Mouse (Mus musculus) liver, embryonic 14.5 days (tissue): ENCODE measurements around the gene Nptn. TPM values are rescaled to one million over a fixed set of nuclear protein-coding genes. Genes with fewer than 3 reads are reported as not detected.

Source experiments
- ATAC-seq: fragments of 200-750 bp; cut with Nextera tagmentation; 2 replicates; pipeline ENCODE4 v1.8.0; 2017; ENCODE audit warnings: moderate number of reproducible peaks, mild to moderate bottlenecking, moderate library complexity; ENCODE audit not compliant: insufficient read depth
- DNase-seq, 3 experiments: peaks; one replicate each; pipeline ENCODE4 v3.0.0-alpha.2; 2012 to 2013; ENCODE audit warnings: low read depth in 3 of 3, low spot score in 3 of 3
- H3K27ac ChIP-seq: fragments of 300-500 bp; sonication (generic); 2 replicates; pipeline ENCODE4 v1.5.1; 2014; ENCODE audit warnings: moderate library complexity, mild to moderate bottlenecking, control low read depth, inconsistent platforms
- H3K27me3 ChIP-seq: fragments of 300-500 bp; sonication (generic); 2 replicates; pipeline ENCODE4 v1.6.1; 2014; ENCODE audit warnings: mild to moderate bottlenecking, low read length, moderate library complexity; ENCODE audit not compliant: control insufficient read depth, insufficient read depth
- H3K36me3 ChIP-seq: fragments of 300-500 bp; sonication (generic); replicated peaks from 2 replicates; pipeline ENCODE4 v1.6.1; 2014; ENCODE audit warnings: low read depth; ENCODE audit not compliant: control insufficient read depth, insufficient read depth
- H3K4me1 ChIP-seq, 2 experiments: fragments of 200-500 bp in 1 of 2; fragments of 300-500 bp in 1 of 2; sonication (generic) in 1 of 2; replicated peaks; 2 replicates each; pipeline ENCODE4 v1.6.1; 2012 to 2014; ENCODE audit warnings: antibody characterized with exemption in 1 of 2, inconsistent platforms in 1 of 2, low read length in 1 of 2; ENCODE audit not compliant: control insufficient read depth in 2 of 2, insufficient read depth in 2 of 2
- H3K4me2 ChIP-seq: fragments of 300-500 bp; sonication (generic); 2 replicates; pipeline ENCODE4 v1.6.1; 2014; ENCODE audit warnings: low read depth, mild to moderate bottlenecking, control low read depth, moderate library complexity
- H3K4me3 ChIP-seq, 2 experiments: fragments of 200-500 bp in 1 of 2; fragments of 300-500 bp in 1 of 2; sonication (generic) in 1 of 2; 2 replicates each; pipeline ENCODE4 v1.5.1; 2012 to 2014; ENCODE audit warnings: low read depth in 2 of 2, low read length in 2 of 2, mild to moderate bottlenecking in 2 of 2, control low read depth in 1 of 2, inconsistent platforms in 1 of 2, moderate library complexity in 1 of 2; ENCODE audit not compliant: insufficient read depth in 1 of 2
- H3K9ac ChIP-seq: fragments of 300-500 bp; sonication (generic); replicated peaks from 2 replicates; pipeline ENCODE4 v1.6.1; 2014; ENCODE audit warnings: mild to moderate bottlenecking, control low read depth, moderate library complexity
- H3K9me3 ChIP-seq: fragments of 300-500 bp; sonication (generic); 2 replicates; pipeline ENCODE4 v1.6.1; 2016; ENCODE audit warnings: low read length, mixed read lengths; ENCODE audit not compliant: control insufficient read depth
- CTCF ChIP-seq: IDR thresholded peaks from 2 replicates; pipeline ENCODE4 v1.5.1; 2016; ENCODE audit warnings: antibody characterized with exemption, low read depth, control low read depth
- EP300 ChIP-seq: IDR thresholded peaks from 2 replicates; pipeline ENCODE4 v1.6.1; 2016; ENCODE audit warnings: antibody characterized with exemption, low read depth
- WGBS: fragments of 180-500 bp; shearing (Covaris S2); extraction: QIAGEN DNeasy Blood & Tissue Kit; methylation state at CpG from one replicate; pipeline ENCODE4 v1.1.7; 2014; ENCODE audit not compliant: insufficient replicate concordance; 5-methylcytosine and 5-hydroxymethylcytosine counted together
- polyA plus RNA-seq, 2 experiments: library from polyadenylated mRNA; depleted of rRNA in 1 of 2; stranded (reverse) in 1 of 2; unstranded in 1 of 2; fragments of >200 nt; fragmentation: Nextera tagmentation in 1 of 2; extraction: Ambion mirVana in 1 of 2; gene quantifications; 2 replicates each; pipeline versions ENCODE4 v1.2.1 to v1.2.3; 2012 to 2014

Gene Nptn
- polyA plus RNA-seq, 2 experiments: 107 to 145 TPM

GRCm38 (mm10) chr9:58654494-58654893, 72.5 kb downstream of the Nptn start:
- Histone ChIP-seq H3K4me3 (no peak overlapping the region), H3K27me3 (no peaks in the 10 kb centered on the region), H3K9ac (no peak overlapping the region), H3K9me3 (no peaks in the 10 kb centered on the region), H3K27ac (peak overlapping the region; percentile 6; the same call in 1 of the 2 replicates), H3K4me2 (peak overlapping the region; percentile 34), H3K4me1 (peaks cover 37 to 48% of the 10 kb centered on the region in 2 experiments), H3K36me3 (peaks cover 37% of the 10 kb centered on the region)
- TF ChIP-seq CTCF (no peak), EP300 (no peak)
- WGBS: 57% methylated on average over 4 of the region's 4 CpGs
- ATAC-seq: no peak
- DNase-seq: no peak

GRCm38 (mm10) chr9:58656396-58656795, 74.4 kb downstream of the Nptn start:
- peak; percentile 88 for TF ChIP-seq CTCF
- peak; percentile 31; the same call in 1 of the 2 replicates for TF ChIP-seq EP300
- H3K4me2 ChIP-seq: peak overlapping the region; percentile 82
- DNase-seq (peak; percentile 65 to 78 (median 70)), ATAC-seq (0 out of 2 replicates have a peak, but pooled peaks have one; percentile 14)
- peak overlapping the region; percentile 49 to 50 for H3K4me3 ChIP-seq
- no peaks in the 10 kb centered on the region for H3K27me3 ChIP-seq
- no peaks in the 10 kb centered on the region for H3K9me3 ChIP-seq
- H3K27ac ChIP-seq: peak overlapping the region; percentile 98
- H3K36me3 ChIP-seq: peaks cover 38% of the 10 kb centered on the region
- 33% methylated on average over 2 of the region's 2 CpGs for WGBS
- peak overlapping the region; percentile 84 for H3K9ac ChIP-seq
- peaks cover 55 to 64% of the 10 kb centered on the region in 2 experiments for H3K4me1 ChIP-seq

GRCm38 (mm10) chr9:58656824-58657223, 74.8 kb downstream of the Nptn start:
- TF ChIP-seq EP300: 0 out of 2 replicates have a peak, but pooled peaks have one; percentile 3
- no peak for TF ChIP-seq CTCF
- no peaks in the 10 kb centered on the region for H3K9me3 ChIP-seq
- ATAC-seq: no peak
- H3K27me3 ChIP-seq: no peaks in the 10 kb centered on the region
- peak overlapping the region; percentile 84 for H3K9ac ChIP-seq
- peaks cover 37% of the 10 kb centered on the region for H3K36me3 ChIP-seq
- H3K4me2 ChIP-seq: peak overlapping the region; percentile 82
- peak overlapping the region; percentile 49 to 50 for H3K4me3 ChIP-seq
- H3K4me1 ChIP-seq: peaks cover 59 to 67% of the 10 kb centered on the region in 2 experiments
- peak overlapping the region; percentile 98 for H3K27ac ChIP-seq
- DNase-seq: no peak
- WGBS: 78% methylated on average over 2 of the region's 2 CpGs

GRCm38 (mm10) chr9:58657735-58658512, 75.9 kb downstream of the Nptn start:
- peak overlapping the region; percentile 50 to 52; a peak in 3 of 4 replicates for H3K4me3 ChIP-seq
- ATAC-seq (peak; percentile 87), DNase-seq (peak; percentile 89 to 90 (median 89))
- H3K4me2 ChIP-seq: peak overlapping the region; percentile 82
- peak; percentile 100 for TF ChIP-seq EP300
- TF ChIP-seq CTCF: no peak
- peaks cover 35% of the 10 kb centered on the region for H3K36me3 ChIP-seq
- H3K4me1 ChIP-seq: peaks cover 70 to 78% of the 10 kb centered on the region in 2 experiments
- H3K27ac ChIP-seq: peak overlapping the region; percentile 98
- WGBS: 22% methylated on average over 5 of the region's 5 CpGs
- peak overlapping the region; percentile 84 for H3K9ac ChIP-seq
- H3K9me3 ChIP-seq: no peaks in the 10 kb centered on the region
- no peaks in the 10 kb centered on the region for H3K27me3 ChIP-seq
